Mouse (Mus musculus) stomach, postnatal 0 days (tissue): ENCODE data around the gene Aurkc. TPM values are rescaled to one million over a fixed set of nuclear protein-coding genes. Genes with fewer than 3 reads are reported as not detected.
"Not testable (repeated sequence)": the region's sequence is repeated elsewhere in the genome, so short reads cannot be mapped to it uniquely, and the experiment has no call there.

Source experiments
- ATAC-seq: fragments of 200-750 bp; cut with Nextera tagmentation; 2 replicates; pipeline ENCODE4 v1.8.0; 2017; ENCODE audit not compliant: low FRiP score, low TSS enrichment
- DNase-seq: peaks from one replicate; pipeline ENCODE4 v3.0.0-alpha.2; 2016; ENCODE audit warnings: low spot score
- H3K27ac ChIP-seq: fragments of 300-500 bp; sonication (generic); replicated peaks from 2 replicates; pipeline ENCODE4 v1.5.1; 2014; ENCODE audit warnings: mild to moderate bottlenecking, control low read depth
- H3K27me3 ChIP-seq: fragments of 300-500 bp; sonication (generic); 2 replicates; pipeline ENCODE4 v1.6.1; 2014; ENCODE audit warnings: low read length; ENCODE audit not compliant: control insufficient read depth, insufficient read depth
- H3K36me3 ChIP-seq: fragments of 300-500 bp; sonication (generic); 2 replicates; pipeline ENCODE4 v1.6.1; 2014; ENCODE audit warnings: low read length, mixed read lengths; ENCODE audit not compliant: control insufficient read depth, insufficient read depth
- H3K4me1 ChIP-seq: fragments of 300-500 bp; sonication (generic); replicated peaks from 2 replicates; pipeline ENCODE4 v1.6.1; 2014; ENCODE audit warnings: antibody characterized with exemption; ENCODE audit not compliant: control insufficient read depth, insufficient read depth
- H3K4me2 ChIP-seq: fragments of 300-500 bp; sonication (generic); replicated peaks from 2 replicates; pipeline ENCODE4 v1.6.1; 2014; ENCODE audit warnings: low read depth, mild to moderate bottlenecking, control low read depth, moderate library complexity
- H3K4me3 ChIP-seq: fragments of 300-500 bp; sonication (generic); 2 replicates; pipeline ENCODE4 v1.5.1; 2014; ENCODE audit warnings: low read depth, low read length, control low read depth
- H3K9ac ChIP-seq: fragments of 300-500 bp; sonication (generic); 2 replicates; pipeline ENCODE4 v1.6.1; 2014; ENCODE audit warnings: mild to moderate bottlenecking, low read length, control low read depth, mixed read lengths
- H3K9me3 ChIP-seq: fragments of 300-500 bp; sonication (generic); 2 replicates; pipeline ENCODE4 v1.6.1; 2016; ENCODE audit warnings: low read length; ENCODE audit not compliant: control insufficient read depth
- CTCF ChIP-seq: IDR thresholded peaks from 2 replicates; pipeline ENCODE4 v1.5.1; 2016; ENCODE audit warnings: antibody characterized with exemption, low read depth, mild to moderate bottlenecking, moderate library complexity
- EP300 ChIP-seq: optimal IDR thresholded peaks from 2 replicates; pipeline ENCODE3; 2016; ENCODE audit warnings: antibody characterized with exemption
- WGBS: fragments of 180-500 bp; shearing (Covaris S2); extraction: QIAGEN DNeasy Blood & Tissue Kit; methylation state at CpG from one replicate; pipeline ENCODE4 v1.1.7; 2014; 5-methylcytosine and 5-hydroxymethylcytosine counted together
- polyA plus RNA-seq: library from polyadenylated mRNA; unstranded; fragments of >200 nt; fragmentation: Nextera tagmentation; extraction: Ambion mirVana; gene quantifications from 2 replicates; pipeline ENCODE4 v1.2.1, GENCODE M21; 2015

The Aurkc gene
- not detected in 2 replicates for polyA plus RNA-seq

GRCm38 (mm10) chr7:6995251-6995650 is at the start of gene Aurkc:
Gene Aurkc (plus strand): TSS chr7:6995300.
- H3K4me3 ChIP-seq, H3K27ac ChIP-seq, H3K9me3 ChIP-seq, H3K36me3 ChIP-seq, H3K27me3 ChIP-seq, H3K9ac ChIP-seq, H3K4me2 ChIP-seq, DNase-seq, H3K4me1 ChIP-seq, ATAC-seq: not testable (repeated sequence)
- WGBS, result 74% methylated on average over 11 of the region's 11 CpGs

DNA sequence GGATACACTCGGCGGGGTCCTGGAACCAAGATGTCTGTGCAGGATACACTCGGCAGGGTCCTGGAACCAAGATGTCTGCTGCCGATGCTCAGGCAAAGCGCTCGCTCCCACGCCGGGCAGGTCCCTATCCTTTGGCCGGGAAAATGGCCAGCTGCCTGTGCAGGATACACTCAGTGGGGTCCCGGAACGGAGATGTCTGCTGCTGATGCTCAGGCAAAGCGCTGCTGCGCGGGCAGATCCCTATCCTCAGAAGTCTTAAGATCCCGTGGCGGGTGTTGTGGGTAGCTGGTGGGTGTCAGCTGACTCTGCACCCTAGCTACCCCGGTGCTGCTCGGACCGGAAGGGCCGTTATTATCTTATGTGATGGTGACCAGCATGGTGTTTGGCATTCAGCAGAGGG is 47.0 kb upstream of the Aurkc start:
- H3K4me2 ChIP-seq, H3K4me3 ChIP-seq, H3K27me3 ChIP-seq, H3K9ac ChIP-seq, DNase-seq, ATAC-seq, H3K9me3 ChIP-seq, H3K4me1 ChIP-seq, H3K27ac ChIP-seq, H3K36me3 ChIP-seq: not testable (repeated sequence)
- 91% methylated on average over 18 of the region's 20 CpGs for WGBS

GRCm38 (mm10) chr7:6956576-6956975 is 38.5 kb upstream of the Aurkc start:
- Histone ChIP-seq H3K9ac (no peak overlapping the region), H3K27me3 (no peaks in the 10 kb centered on the region), H3K27ac (no peak overlapping the region), H3K36me3 (no peaks in the 10 kb centered on the region), H3K4me3 (no peak overlapping the region), H3K4me1 (no peaks in the 10 kb centered on the region), H3K9me3 (no peaks in the 10 kb centered on the region), H3K4me2 (no peak overlapping the region)
- 65% methylated on average over 4 of the region's 4 CpGs for WGBS
- TF ChIP-seq CTCF, result no peak
- ATAC-seq, result no peak
- no peak for DNase-seq

- Histone ChIP-seq H3K36me3 (no peaks in the 10 kb centered on the region), H3K27ac (no peak overlapping the region), H3K4me3 (no peak overlapping the region), H3K4me2 (no peak overlapping the region), H3K27me3 (no peaks in the 10 kb centered on the region), H3K9ac (no peak overlapping the region), H3K4me1 (no peaks in the 10 kb centered on the region), H3K9me3 (no peaks in the 10 kb centered on the region)
- WGBS, result 83% methylated on average over 1 of the region's 1 CpGs
- ATAC-seq (no peak), DNase-seq (no peak)
- TF ChIP-seq CTCF (peak; percentile 35), EP300 (no peak)
Observed at GRCm38 (mm10) chr7:6958574-6958973, 36.5 kb upstream of the Aurkc start.

DNA sequence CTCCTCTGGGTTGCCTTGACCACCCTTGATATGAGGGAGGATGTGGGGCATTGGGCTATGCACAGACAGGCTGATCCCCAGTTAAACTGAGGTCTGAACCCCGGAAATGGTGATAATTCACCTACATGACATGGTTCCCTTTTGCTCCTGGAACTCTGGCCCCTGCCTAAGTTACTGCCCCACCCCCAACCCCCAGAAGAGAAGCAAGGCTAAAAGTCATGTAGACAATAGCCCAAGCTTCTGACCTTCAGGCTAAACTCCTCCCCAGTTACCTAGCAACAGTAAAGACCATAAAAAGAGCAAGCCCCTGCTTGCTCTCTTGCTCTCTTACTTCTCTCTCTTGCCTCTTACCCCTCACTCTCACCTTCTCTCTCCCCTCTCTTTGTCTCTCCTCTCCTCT is 21.5 kb upstream of the Aurkc start:
- Histone ChIP-seq H3K4me2 (no peak overlapping the region), H3K9me3 (no peaks in the 10 kb centered on the region), H3K4me3 (no peak overlapping the region), H3K27me3 (no peaks in the 10 kb centered on the region), H3K36me3 (no peaks in the 10 kb centered on the region), H3K4me1 (no peaks in the 10 kb centered on the region), H3K27ac (no peak overlapping the region), H3K9ac (no peak overlapping the region)
- TF ChIP-seq EP300 (no peak), CTCF (no peak)
- 75% methylated on average over 1 of the region's 1 CpGs for WGBS
- ATAC-seq (no peak), DNase-seq (no peak)

GRCm38 (mm10) chr7:6976890-6977289 is 18.2 kb upstream of the Aurkc start:
- ATAC-seq, result no peak
- no peaks in the 10 kb centered on the region for H3K27me3 ChIP-seq
- H3K4me1 ChIP-seq, result no peaks in the 10 kb centered on the region
- TF ChIP-seq EP300, result no peak
- no peak overlapping the region for H3K4me2 ChIP-seq
- no peaks in the 10 kb centered on the region for H3K9me3 ChIP-seq
- no peak overlapping the region for H3K4me3 ChIP-seq
- no peak overlapping the region for H3K9ac ChIP-seq
- WGBS, result 91% methylated on average over 19 of the region's 19 CpGs
- no peak for DNase-seq
- no peaks in the 10 kb centered on the region for H3K36me3 ChIP-seq
- H3K27ac ChIP-seq, result no peak overlapping the region

GRCm38 (mm10) chr7:6998914-6999313 is 3.8 kb downstream of the Aurkc start:
- not testable (repeated sequence) for H3K9me3 ChIP-seq, H3K4me2 ChIP-seq, H3K27me3 ChIP-seq, H3K27ac ChIP-seq, H3K36me3 ChIP-seq, H3K4me1 ChIP-seq, ATAC-seq, H3K9ac ChIP-seq, DNase-seq, H3K4me3 ChIP-seq
- 41% methylated on average over 3 of the region's 3 CpGs for WGBS

DNA sequence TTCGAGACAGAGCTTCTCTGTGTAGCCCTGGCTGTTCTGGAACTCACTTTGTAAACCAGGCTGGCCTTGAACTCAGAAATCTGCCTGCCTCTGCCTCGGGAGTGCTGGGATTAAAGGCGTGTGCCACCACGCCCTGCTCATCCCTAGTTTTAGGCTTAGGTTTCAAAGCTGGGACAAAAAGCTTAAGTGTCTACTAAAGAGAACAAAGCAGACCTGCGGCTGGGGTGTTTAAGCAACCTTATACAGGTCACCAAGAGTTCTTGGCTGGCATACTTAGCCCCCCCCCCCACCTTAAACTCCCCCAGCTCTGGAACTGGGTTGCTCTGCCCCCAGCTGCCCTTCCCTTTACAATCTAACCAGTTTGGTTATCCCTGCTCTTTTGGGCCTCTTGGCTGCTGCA is 10.3 kb downstream of the Aurkc start:
- not testable (repeated sequence) for H3K4me3 ChIP-seq

More for the DNA sequence above, 10.3 kb downstream of the Aurkc start:
- H3K36me3 ChIP-seq, H3K27ac ChIP-seq, H3K9ac ChIP-seq, H3K9me3 ChIP-seq, DNase-seq, H3K4me1 ChIP-seq, H3K4me2 ChIP-seq, H3K27me3 ChIP-seq, ATAC-seq: not testable (repeated sequence)
- 70% methylated on average over 5 of the region's 5 CpGs for WGBS
